Mouse (Mus musculus): ENCODE results near the gene Tcf19.
"Not testable (repeated sequence)": the region's sequence is repeated elsewhere in the genome, so short reads cannot be mapped to it uniquely, and the experiment has no call there.

The Tcf19 gene

DNA sequence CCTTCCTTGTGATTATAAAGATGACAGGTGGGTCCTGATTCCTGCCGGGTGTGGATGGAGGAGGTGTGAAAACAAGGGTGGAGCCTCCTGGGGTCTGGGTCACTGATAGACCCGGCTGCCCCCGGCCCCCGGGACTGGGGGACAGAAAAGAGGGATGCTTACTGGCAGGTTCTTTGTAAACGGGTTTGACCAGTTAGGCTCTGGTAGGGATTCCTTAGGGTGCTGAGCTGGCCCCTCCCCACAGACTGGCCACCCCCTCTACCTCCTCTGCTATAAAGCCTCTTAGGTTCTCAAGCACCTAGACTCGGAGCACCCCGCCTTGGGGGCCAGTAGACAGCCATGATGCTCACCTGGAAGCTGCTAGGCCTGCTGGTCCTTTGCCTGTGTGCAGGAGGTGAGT lies 16.3 kb upstream of the Tcf19 start, which contains the start of gene Psors1c2:
Gene Psors1c2, plus strand, starts transcription at position 301 of the 400 bp plus-strand sequence.
- DNase-seq (ENCODE audit: low spot score) = no peak

- no peak for DNase-seq (ENCODE audit: low spot score)
Measured at GRCm38 (mm10) chr17:35532360-35532759, 15.7 kb upstream of the Tcf19 start.

DNA sequence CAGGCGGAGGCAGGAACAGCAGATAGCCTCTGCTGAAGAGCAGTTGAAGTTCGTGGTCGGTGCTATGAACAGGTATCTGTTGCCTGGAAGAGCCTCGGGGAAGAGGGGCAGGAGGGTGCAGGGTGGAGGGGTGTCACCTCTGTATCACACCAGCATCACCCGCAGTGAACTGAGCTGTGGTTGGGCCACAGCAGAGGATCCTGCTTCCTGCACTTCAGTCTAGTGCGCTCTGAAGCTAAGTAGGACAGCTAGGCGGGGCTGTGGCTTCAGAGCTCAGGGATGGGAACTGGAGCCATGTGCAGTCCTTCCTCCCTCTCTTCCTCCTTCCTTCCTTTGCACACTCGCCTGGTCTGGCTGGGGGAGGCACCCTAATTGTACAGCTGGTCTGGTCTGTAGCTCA lies 10.0 kb upstream of the Tcf19 start:
- no peak for DNase-seq (ENCODE audit: low spot score)

- no peak for DNase-seq (ENCODE audit: low spot score)
Measured at GRCm38 (mm10) chr17:35524354-35524753, 7.7 kb upstream of the Tcf19 start.

GRCm38 (mm10) chr17:35517526-35517925 lies 902 bp upstream of the Tcf19 start:
- DNase-seq (ENCODE audit: low spot score) = no peak

- DNase-seq (ENCODE audit: low spot score) = peak; percentile 7
Measured at GRCm38 (mm10) chr17:35515911-35516640, 548 bp downstream of the Tcf19 start.

DNA sequence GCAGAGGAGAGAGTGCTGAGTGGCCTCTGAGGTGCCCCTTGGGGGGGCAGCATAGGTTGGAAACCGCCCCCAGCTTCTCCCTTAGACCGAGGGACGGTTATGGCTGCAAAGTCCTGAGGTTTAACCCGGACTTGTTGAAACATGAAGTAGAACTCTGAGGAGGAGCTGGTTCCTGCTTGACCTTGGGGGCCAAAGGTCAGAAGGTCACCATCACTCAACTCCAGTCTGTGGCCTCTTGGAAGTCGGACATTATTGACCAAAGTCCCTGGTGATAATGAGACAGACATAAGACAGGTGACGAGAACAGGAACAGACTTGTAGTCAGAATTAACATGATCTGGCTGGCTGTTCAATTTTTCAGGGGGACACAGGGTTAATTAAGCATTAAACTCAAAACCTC lies 1.9 kb downstream of the Tcf19 start:
- DNase-seq (ENCODE audit: low spot score) = peak; percentile 77

- DNase-seq (ENCODE audit: low spot score) = peak; percentile 37
Measured at GRCm38 (mm10) chr17:35513886-35514285, 2.7 kb downstream of the Tcf19 start.

DNA sequence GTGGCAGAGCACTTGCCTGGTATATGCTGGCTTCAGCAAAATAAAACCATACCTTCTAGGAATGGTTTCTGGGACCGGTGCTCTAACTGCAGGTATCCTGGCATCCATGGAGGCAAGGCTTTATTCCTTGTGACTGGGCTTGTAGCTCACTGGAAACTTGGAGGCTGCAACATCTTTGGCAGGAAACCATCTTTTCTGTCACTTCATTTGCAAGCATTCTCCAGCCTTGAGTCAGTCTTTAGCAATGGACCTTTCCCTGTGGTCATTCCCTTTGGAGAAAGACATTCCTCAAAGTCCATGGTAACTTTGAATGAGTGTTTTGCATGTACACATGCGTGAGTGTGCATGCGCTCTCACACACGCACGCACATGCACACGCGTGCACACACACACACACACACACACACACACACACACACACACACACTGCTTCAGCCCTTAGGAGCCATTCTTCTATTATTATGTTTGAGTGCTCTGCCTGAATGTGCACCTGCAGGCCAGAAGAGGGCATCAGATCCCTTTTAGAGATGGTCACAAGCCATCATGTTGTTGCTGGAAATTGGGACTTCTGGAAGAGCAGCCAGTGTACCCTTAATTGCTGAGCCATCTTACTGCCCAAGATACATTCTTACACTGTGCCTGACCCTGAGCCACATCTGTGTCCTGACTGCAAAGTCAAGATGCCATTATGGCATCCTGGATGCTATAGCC lies 3.6 kb downstream of the Tcf19 start:
- DNase-seq (ENCODE audit: low spot score) = no peak

GRCm38 (mm10) chr17:35509284-35509683 lies 7.3 kb downstream of the Tcf19 start:
- peak; percentile 32 for DNase-seq (ENCODE audit: low spot score)

- DNase-seq (ENCODE audit: low spot score) = not testable (repeated sequence)
Measured at GRCm38 (mm10) chr17:35508279-35508678, 8.3 kb downstream of the Tcf19 start.

GRCm38 (mm10) chr17:35507556-35508260 lies 8.9 kb downstream of the Tcf19 start:
- DNase-seq (ENCODE audit: low spot score) = no peak

DNA sequence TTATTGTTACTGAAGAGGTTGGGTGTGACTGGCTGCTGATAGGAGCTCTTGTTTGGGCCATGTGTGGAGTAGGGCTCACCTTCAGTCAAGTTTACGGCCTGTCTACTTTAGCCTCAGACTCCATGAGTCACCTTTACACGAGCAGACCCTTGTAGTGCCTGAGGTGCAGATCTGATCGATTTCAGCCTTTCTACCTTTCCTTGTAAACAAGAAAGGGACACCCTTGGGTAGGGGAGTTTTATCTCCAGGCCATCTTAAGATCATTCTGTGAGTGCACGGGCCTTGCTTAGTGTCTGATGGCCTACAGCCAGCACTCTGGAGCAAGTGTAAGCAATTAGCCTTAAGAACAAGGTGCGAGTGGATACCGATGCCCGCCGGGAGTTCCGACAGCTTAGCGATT lies 9.7 kb downstream of the Tcf19 start:
- DNase-seq (ENCODE audit: low spot score) = no peak

DNA sequence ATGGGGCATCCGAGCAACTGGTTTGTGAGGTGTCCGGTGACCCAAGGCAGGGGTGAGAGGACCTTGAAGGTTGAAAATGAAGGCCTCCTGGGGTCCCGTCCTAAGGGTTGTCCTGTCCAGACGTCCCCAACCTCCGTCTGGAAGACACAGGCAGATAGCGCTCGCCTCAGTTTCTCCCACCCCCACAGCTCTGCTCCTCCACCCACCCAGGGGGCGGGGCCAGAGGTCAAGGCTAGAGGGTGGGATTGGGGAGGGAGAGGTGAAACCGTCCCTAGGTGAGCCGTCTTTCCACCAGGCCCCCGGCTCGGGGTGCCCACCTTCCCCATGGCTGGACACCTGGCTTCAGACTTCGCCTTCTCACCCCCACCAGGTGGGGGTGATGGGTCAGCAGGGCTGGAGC lies 10.8 kb downstream of the Tcf19 start, which contains the start of gene Pou5f1:
Gene Pou5f1, plus strand, starts transcription at position 243 of the 400 bp plus-strand sequence.
- DNase-seq (ENCODE audit: low spot score) = no peak

GRCm38 (mm10) chr17:35504628-35505481 lies 11.8 kb downstream of the Tcf19 start:
- no peak for DNase-seq (ENCODE audit: low spot score)

DNA sequence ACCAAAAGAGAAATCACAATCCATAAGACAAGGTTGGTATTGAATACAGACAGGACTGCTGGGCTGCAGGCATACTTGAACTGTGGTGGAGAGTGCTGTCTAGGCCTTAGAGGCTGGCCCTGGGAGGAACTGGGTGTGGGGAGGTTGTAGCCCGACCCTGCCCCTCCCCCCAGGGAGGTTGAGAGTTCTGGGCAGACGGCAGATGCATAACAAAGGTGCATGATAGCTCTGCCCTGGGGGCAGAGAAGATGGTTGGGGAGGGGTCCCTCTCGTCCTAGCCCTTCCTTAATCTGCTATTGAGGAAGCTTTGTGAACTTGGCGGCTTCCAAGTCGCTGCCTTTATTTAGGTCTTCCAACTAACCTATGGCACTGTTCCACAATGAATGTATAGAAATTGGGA lies 12.8 kb downstream of the Tcf19 start:
- DNase-seq (ENCODE audit: low spot score) = no peak

GRCm38 (mm10) chr17:35502762-35503161 lies 13.9 kb downstream of the Tcf19 start:
- DNase-seq (ENCODE audit: low spot score) = no peak

DNA sequence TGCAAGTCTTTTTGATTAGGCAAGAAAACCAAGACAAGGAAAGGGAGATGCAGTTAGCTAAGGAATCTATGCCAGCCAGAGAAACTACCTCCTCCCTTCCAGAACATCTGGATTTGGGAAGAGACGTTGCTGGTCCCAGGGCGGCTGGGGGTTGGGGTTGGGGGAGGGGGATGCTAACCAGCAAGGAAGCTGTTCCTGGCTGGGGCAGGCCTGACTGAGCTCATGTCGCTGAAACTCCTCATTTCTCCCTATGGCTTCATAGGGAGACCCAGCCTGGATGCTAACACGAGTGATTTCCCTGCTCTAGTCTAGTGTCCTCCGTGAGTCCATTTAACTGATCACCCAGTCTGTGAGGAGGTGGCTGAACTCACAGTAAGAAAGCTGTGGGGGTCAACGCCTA lies 14.4 kb downstream of the Tcf19 start:
- no peak for DNase-seq (ENCODE audit: low spot score)

DNA sequence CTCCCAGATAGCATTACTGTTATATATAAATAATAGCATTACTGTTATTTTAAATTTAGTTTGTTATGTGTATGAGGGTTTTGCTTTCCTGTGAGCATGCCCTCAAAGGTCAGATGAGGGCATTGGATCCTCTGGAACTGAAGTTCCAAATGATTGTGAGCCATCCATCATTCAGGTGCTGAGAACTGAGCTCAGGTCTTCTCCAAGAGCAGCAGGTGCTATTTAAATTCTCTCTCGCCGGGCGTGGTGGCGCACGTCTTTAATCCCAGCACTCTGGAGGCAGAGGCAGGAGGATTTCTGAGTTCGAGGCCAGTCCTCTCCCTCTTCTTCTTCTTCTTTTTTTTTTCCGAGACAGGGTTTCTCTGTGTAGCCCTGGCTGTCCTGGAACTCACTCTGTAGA lies 19.5 kb downstream of the Tcf19 start:
- no peak for DNase-seq (ENCODE audit: low spot score)

DNA sequence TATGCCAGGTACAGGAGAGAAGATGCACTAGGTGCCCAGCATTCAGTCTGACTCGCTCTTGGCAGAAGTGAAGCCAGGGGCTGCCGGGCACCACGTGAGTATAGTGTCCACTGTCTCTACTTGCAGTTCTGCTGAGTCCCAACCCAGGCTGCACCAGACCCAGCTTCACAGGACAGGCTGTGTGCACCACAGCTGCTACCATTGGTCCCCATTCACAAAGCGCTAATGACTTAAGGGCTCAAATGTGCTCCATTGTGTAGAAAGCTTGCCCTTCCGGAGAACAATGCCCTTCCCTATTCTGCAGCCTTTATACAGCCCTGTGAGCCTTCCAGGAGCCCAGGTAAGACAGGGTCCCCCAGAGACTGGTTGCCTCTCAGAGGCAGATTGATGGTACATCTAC lies 26.3 kb downstream of the Tcf19 start:
- no peak for DNase-seq (ENCODE audit: low spot score)

GRCm38 (mm10) chr17:35488041-35488440 lies 28.6 kb downstream of the Tcf19 start:
- no peak for DNase-seq (ENCODE audit: low spot score)

DNA sequence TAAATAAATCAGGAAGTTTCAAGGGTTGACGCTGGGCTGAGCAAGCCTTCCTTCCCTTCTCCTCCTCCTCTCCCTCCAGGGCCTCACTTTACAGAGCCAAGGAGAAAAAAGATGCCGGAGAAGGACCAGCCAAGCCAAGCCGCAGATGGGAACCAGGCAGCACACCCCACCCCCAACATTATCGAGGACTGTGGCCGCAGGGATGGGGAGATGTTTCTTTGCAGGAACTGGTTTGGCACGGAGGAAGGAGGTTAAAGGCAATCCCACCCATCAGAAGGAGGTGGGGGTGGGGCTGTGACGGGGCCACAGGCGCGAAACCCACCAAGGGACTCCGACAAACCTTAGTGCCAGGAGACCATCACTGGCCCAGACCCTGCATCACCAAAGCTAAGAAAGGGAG lies 29.9 kb downstream of the Tcf19 start:
- DNase-seq (ENCODE audit: low spot score) = no peak
